Mouse (Mus musculus) kidney, embryonic 16.5 days (tissue): ENCODE measurements around the gene Rnase1. TPM values are rescaled to one million over a fixed set of nuclear protein-coding genes. Genes with fewer than 3 reads are reported as not detected.
"Not testable (repeated sequence)": the region's sequence is repeated elsewhere in the genome, so short reads cannot be mapped to it uniquely, and the experiment has no call there.

Experiments
- ATAC-seq: fragments of 200-750 bp; cut with Nextera tagmentation; 2 replicates; pipeline ENCODE4 v1.8.0; 2017; ENCODE audit warnings: moderate TSS enrichment; ENCODE audit not compliant: low FRiP score, low TSS enrichment
- H3K27ac ChIP-seq: fragments of 300-500 bp; sonication (generic); 2 replicates; pipeline ENCODE4 v1.5.1; 2014; ENCODE audit warnings: low read length
- H3K27me3 ChIP-seq: fragments of 300-500 bp; sonication (generic); 2 replicates; pipeline ENCODE4 v1.6.1; 2014; ENCODE audit warnings: low read length, control low read depth, mixed read lengths; ENCODE audit not compliant: insufficient read depth
- H3K36me3 ChIP-seq: fragments of 300-500 bp; sonication (generic); 2 replicates; pipeline ENCODE4 v1.6.1; 2014; ENCODE audit warnings: low read length, control low read depth, mixed read lengths; ENCODE audit not compliant: insufficient read depth
- H3K4me1 ChIP-seq: fragments of 300-500 bp; sonication (generic); 2 replicates; pipeline ENCODE4 v1.6.1; 2014; ENCODE audit warnings: low read length, control low read depth, mixed read lengths; ENCODE audit not compliant: insufficient read depth
- H3K4me2 ChIP-seq: fragments of 300-500 bp; sonication (generic); replicated peaks from 2 replicates; pipeline ENCODE4 v1.6.1; 2014; ENCODE audit warnings: low read depth, low read length
- H3K4me3 ChIP-seq: fragments of 300-500 bp; sonication (generic); 2 replicates; pipeline ENCODE4 v1.5.1; 2014; ENCODE audit warnings: mild to moderate bottlenecking, low read length
- H3K9ac ChIP-seq: fragments of 300-500 bp; sonication (generic); replicated peaks from 2 replicates; pipeline ENCODE4 v1.6.1; 2014; ENCODE audit warnings: low read length
- H3K9me3 ChIP-seq: fragments of 300-500 bp; sonication (generic); 2 replicates; pipeline ENCODE4 v1.6.1; 2016; ENCODE audit warnings: low read length, control low read depth
- WGBS: fragments of 180-500 bp; shearing (Covaris S2); extraction: QIAGEN DNeasy Blood & Tissue Kit; methylation state at CpG from one replicate; pipeline ENCODE4 v1.1.7; 2014; 5-methylcytosine and 5-hydroxymethylcytosine counted together
- polyA plus RNA-seq: library from polyadenylated mRNA; unstranded; fragments of >200 nt; fragmentation: Nextera tagmentation; extraction: Ambion mirVana; gene quantifications from 2 replicates; pipeline ENCODE4 v1.2.1, GENCODE M21; 2015

Gene Rnase1
- polyA plus RNA-seq = 0.26 and 0.66 TPM in 2 replicates

- Histone ChIP-seq H3K4me2 (no peak within 1 kb of the TSS), H3K9ac (no peak within 1 kb of the TSS), H3K36me3 (no peaks in the 10 kb centered on the region), H3K4me1 (no peaks in the 10 kb centered on the region), H3K27ac (no peak within 1 kb of the TSS), H3K27me3 (no peaks in the 10 kb centered on the region), H3K4me3 (no peak within 1 kb of the TSS), H3K9me3 (no peaks in the 10 kb centered on the region)
- ATAC-seq = no peak
- WGBS = 80% methylated on average over 2 of the region's 2 CpGs
Observed at GRCm38 (mm10) chr14:51146685-51147084, at the start of gene Rnase1. Rnase1 (minus strand) TSS chr14:51146785.

- H3K36me3 ChIP-seq = no peaks in the 10 kb centered on the region
- no peak overlapping the region for H3K4me3 ChIP-seq
- H3K9ac ChIP-seq = no peak overlapping the region
- 92% methylated on average over 4 of the region's 4 CpGs for WGBS
- H3K4me1 ChIP-seq = no peaks in the 10 kb centered on the region
- no peaks in the 10 kb centered on the region for H3K27me3 ChIP-seq
- no peak for ATAC-seq
- H3K9me3 ChIP-seq = no peaks in the 10 kb centered on the region
- no peak overlapping the region for H3K4me2 ChIP-seq
- H3K27ac ChIP-seq = no peak overlapping the region
Observed at GRCm38 (mm10) chr14:51195681-51196080, 49.1 kb upstream of the Rnase1 start.

GRCm38 (mm10) chr14:51181051-51181450, 34.5 kb upstream of the Rnase1 start:
- not testable (repeated sequence) for H3K4me2 ChIP-seq, H3K36me3 ChIP-seq, H3K4me1 ChIP-seq, H3K4me3 ChIP-seq, H3K27me3 ChIP-seq, H3K9me3 ChIP-seq, H3K9ac ChIP-seq, ATAC-seq, H3K27ac ChIP-seq
- 79% methylated on average over 2 of the region's 2 CpGs for WGBS

GRCm38 (mm10) chr14:51173843-51174242, 27.3 kb upstream of the Rnase1 start:
- no peaks in the 10 kb centered on the region for H3K9me3 ChIP-seq
- H3K4me1 ChIP-seq = 0 out of 2 replicates have a peak, but pooled peaks cover 8% of the 10 kb centered on the region
- ATAC-seq = peak; percentile 79
- no peak overlapping the region for H3K4me3 ChIP-seq
- no peak overlapping the region for H3K27ac ChIP-seq
- H3K27me3 ChIP-seq = no peaks in the 10 kb centered on the region
- H3K36me3 ChIP-seq = no peaks in the 10 kb centered on the region
- WGBS = 50% methylated on average over 4 of the region's 4 CpGs
- H3K9ac ChIP-seq = no peak overlapping the region
- no peak overlapping the region for H3K4me2 ChIP-seq

- H3K36me3 ChIP-seq, H3K4me3 ChIP-seq, H3K27me3 ChIP-seq, ATAC-seq, H3K4me1 ChIP-seq, H3K9ac ChIP-seq, H3K9me3 ChIP-seq, H3K4me2 ChIP-seq, H3K27ac ChIP-seq: not testable (repeated sequence)
- WGBS = 61% methylated on average over 4 of the region's 4 CpGs
Observed at GRCm38 (mm10) chr14:51172947-51173346, 26.4 kb upstream of the Rnase1 start.

- ATAC-seq, H3K27me3 ChIP-seq, H3K4me1 ChIP-seq, H3K9me3 ChIP-seq, H3K4me3 ChIP-seq, H3K9ac ChIP-seq, H3K27ac ChIP-seq, H3K36me3 ChIP-seq, H3K4me2 ChIP-seq: not testable (repeated sequence)
- 37% methylated on average over 9 of the region's 9 CpGs for WGBS
Observed at GRCm38 (mm10) chr14:51172095-51172865, 25.7 kb upstream of the Rnase1 start.

- no peaks in the 10 kb centered on the region for H3K36me3 ChIP-seq
- H3K4me2 ChIP-seq = no peak overlapping the region
- no peak overlapping the region for H3K27ac ChIP-seq
- H3K4me1 ChIP-seq = no peaks in the 10 kb centered on the region
- H3K4me3 ChIP-seq = no peak overlapping the region
- H3K9me3 ChIP-seq = no peaks in the 10 kb centered on the region
- no peak for ATAC-seq
- H3K27me3 ChIP-seq = no peaks in the 10 kb centered on the region
- no peak overlapping the region for H3K9ac ChIP-seq
Observed at GRCm38 (mm10) chr14:51166068-51166467, 19.5 kb upstream of the Rnase1 start.

GRCm38 (mm10) chr14:51165435-51165834, 18.9 kb upstream of the Rnase1 start:
- no peaks in the 10 kb centered on the region for H3K4me1 ChIP-seq
- no peak overlapping the region for H3K9ac ChIP-seq
- no peak overlapping the region for H3K4me2 ChIP-seq
- no peaks in the 10 kb centered on the region for H3K27me3 ChIP-seq
- no peak overlapping the region for H3K27ac ChIP-seq
- ATAC-seq = no peak
- WGBS = 95% methylated on average over 1 of the region's 1 CpGs
- no peak overlapping the region for H3K4me3 ChIP-seq
- no peaks in the 10 kb centered on the region for H3K9me3 ChIP-seq
- no peaks in the 10 kb centered on the region for H3K36me3 ChIP-seq

GRCm38 (mm10) chr14:51163323-51163722, 16.7 kb upstream of the Rnase1 start:
- H3K4me1 ChIP-seq, H3K4me3 ChIP-seq, ATAC-seq, H3K27me3 ChIP-seq, H3K36me3 ChIP-seq, H3K9me3 ChIP-seq, H3K27ac ChIP-seq, H3K4me2 ChIP-seq, H3K9ac ChIP-seq: not testable (repeated sequence)
- 63% methylated on average over 6 of the region's 6 CpGs for WGBS

GRCm38 (mm10) chr14:51161976-51162375, 15.4 kb upstream of the Rnase1 start, which contains the start of gene Rnase2b:
Rnase2b (plus strand) TSS chr14:51162260.
- H3K4me2 ChIP-seq, H3K4me1 ChIP-seq, H3K9me3 ChIP-seq, H3K9ac ChIP-seq, H3K36me3 ChIP-seq, ATAC-seq, H3K4me3 ChIP-seq, H3K27ac ChIP-seq, H3K27me3 ChIP-seq: not testable (repeated sequence)
- 91% methylated on average over 3 of the region's 3 CpGs for WGBS
